Mouse (Mus musculus): ENCODE results near the gene Tle3. TPM values are rescaled to one million over a fixed set of nuclear protein-coding genes. Genes with fewer than 3 reads are reported as not detected.

Tle3 gene
- 5.2 and 6.4 TPM in 2 replicates for polyA plus RNA-seq (2014; fragmentation: Nextera tagmentation; extraction: Ambion mirVana)

- peaks cover 28 to 66% of the 10 kb centered on the region in 2 experiments for H3K4me1 ChIP-seq (ENCODE audit: control insufficient read depth in 2 of 2, insufficient read depth in 2 of 2, low read length in 2 of 2)
- peak within 1 kb of the TSS; percentile 96 for H3K4me2 ChIP-seq (ENCODE audit: low read length)
- peak within 1 kb of the TSS; percentile 69 to 72 for H3K27ac ChIP-seq (replicated peaks in 1 of 2; ENCODE audit: control insufficient read depth in 1 of 2, insufficient read depth in 1 of 2, low read depth in 2 of 2, low read length in 2 of 2)
- whole genome bisulfite sequencing, result under 1% methylated on average over 35 of the region's 35 CpGs
- no peaks in the 10 kb centered on the region for H3K9me3 ChIP-seq (ENCODE audit: control insufficient read depth, low read length)
- peak within 1 kb of the TSS; percentile 86 for H3K9ac ChIP-seq (ENCODE audit: low read length)
- peaks cover 43% of the 10 kb centered on the region for H3K27me3 ChIP-seq (ENCODE audit: control insufficient read depth, insufficient read depth, low read length)
- peak; percentile 66 for ATAC-seq (ENCODE audit: insufficient number of reproducible peaks, insufficient read depth, low FRiP score, low read depth)
- H3K36me3 ChIP-seq (ENCODE audit: control insufficient read depth, insufficient read depth, low read length), result peaks cover 8% of the 10 kb centered on the region; the same call in 1 of the 2 replicates
- H3K4me3 ChIP-seq (ENCODE audit: control insufficient read depth in 1 of 2, insufficient read depth in 1 of 2, low read depth in 1 of 2, low read length in 2 of 2), result peak within 1 kb of the TSS; percentile 60 to 74
Observed at GRCm38 (mm10) chr9:61371755-61372509, at the start of gene Tle3. Gene Tle3, plus strand, starts transcription at chr9:61372366.

- Histone ChIP-seq H3K36me3 (ENCODE audit: control insufficient read depth, insufficient read depth, low read length) (no peaks in the 10 kb centered on the region), H3K9me3 (ENCODE audit: control insufficient read depth, low read length) (no peaks in the 10 kb centered on the region), H3K4me3 (ENCODE audit: control insufficient read depth in 1 of 2, insufficient read depth in 1 of 2, low read depth in 1 of 2, low read length in 2 of 2) (no peak overlapping the region), H3K27ac (replicated peaks in 1 of 2; ENCODE audit: control insufficient read depth in 1 of 2, insufficient read depth in 1 of 2, low read depth in 2 of 2, low read length in 2 of 2) (no peak overlapping the region), H3K4me2 (ENCODE audit: low read length) (no peak overlapping the region), H3K27me3 (ENCODE audit: control insufficient read depth, insufficient read depth, low read length) (peaks cover 100% of the 10 kb centered on the region), H3K4me1 (ENCODE audit: control insufficient read depth in 2 of 2, insufficient read depth in 2 of 2, low read length in 2 of 2) (peaks cover 19 to 25% of the 10 kb centered on the region in 2 experiments), H3K9ac (ENCODE audit: low read length) (no peak overlapping the region)
- WGBS, result 45% methylated on average over 5 of the region's 5 CpGs
- no peak for ATAC-seq (ENCODE audit: insufficient number of reproducible peaks, insufficient read depth, low FRiP score, low read depth)
Observed at GRCm38 (mm10) chr9:61323221-61323620, 48.9 kb upstream of the Tle3 start.

- WGBS, result 71% methylated on average over 3 of the region's 3 CpGs
- Histone ChIP-seq H3K4me2 (ENCODE audit: low read length) (no peak overlapping the region), H3K27ac (replicated peaks in 1 of 2; ENCODE audit: control insufficient read depth in 1 of 2, insufficient read depth in 1 of 2, low read depth in 2 of 2, low read length in 2 of 2) (no peak overlapping the region), H3K4me1 (ENCODE audit: control insufficient read depth in 2 of 2, insufficient read depth in 2 of 2, low read length in 2 of 2) (peaks cover 19 to 25% of the 10 kb centered on the region in 2 experiments), H3K4me3 (ENCODE audit: control insufficient read depth in 1 of 2, insufficient read depth in 1 of 2, low read depth in 1 of 2, low read length in 2 of 2) (no peak overlapping the region), H3K27me3 (ENCODE audit: control insufficient read depth, insufficient read depth, low read length) (peaks cover 100% of the 10 kb centered on the region), H3K9me3 (ENCODE audit: control insufficient read depth, low read length) (no peaks in the 10 kb centered on the region), H3K9ac (ENCODE audit: low read length) (no peak overlapping the region), H3K36me3 (ENCODE audit: control insufficient read depth, insufficient read depth, low read length) (no peaks in the 10 kb centered on the region)
- ATAC-seq (ENCODE audit: insufficient number of reproducible peaks, insufficient read depth, low FRiP score, low read depth), result no peak
Observed at GRCm38 (mm10) chr9:61323879-61324278, 48.3 kb upstream of the Tle3 start.

GRCm38 (mm10) chr9:61324354-61324753, 47.8 kb upstream of the Tle3 start:
- 17% methylated on average over 12 of the region's 12 CpGs for WGBS
- no peak overlapping the region for H3K9ac ChIP-seq (ENCODE audit: low read length)
- H3K27ac ChIP-seq (replicated peaks in 1 of 2; ENCODE audit: control insufficient read depth in 1 of 2, insufficient read depth in 1 of 2, low read depth in 2 of 2, low read length in 2 of 2), result no peak overlapping the region
- no peak overlapping the region for H3K4me2 ChIP-seq (ENCODE audit: low read length)
- H3K27me3 ChIP-seq (ENCODE audit: control insufficient read depth, insufficient read depth, low read length), result peaks cover 100% of the 10 kb centered on the region
- peaks cover 19 to 25% of the 10 kb centered on the region in 2 experiments for H3K4me1 ChIP-seq (ENCODE audit: control insufficient read depth in 2 of 2, insufficient read depth in 2 of 2, low read length in 2 of 2)
- no peak for ATAC-seq (ENCODE audit: insufficient number of reproducible peaks, insufficient read depth, low FRiP score, low read depth)
- H3K36me3 ChIP-seq (ENCODE audit: control insufficient read depth, insufficient read depth, low read length), result no peaks in the 10 kb centered on the region
- no peak overlapping the region for H3K4me3 ChIP-seq (ENCODE audit: control insufficient read depth in 1 of 2, insufficient read depth in 1 of 2, low read depth in 1 of 2, low read length in 2 of 2)
- H3K9me3 ChIP-seq (ENCODE audit: control insufficient read depth, low read length), result no peaks in the 10 kb centered on the region

GRCm38 (mm10) chr9:61325012-61325411, 47.2 kb upstream of the Tle3 start:
- Histone ChIP-seq H3K4me1 (ENCODE audit: control insufficient read depth in 2 of 2, insufficient read depth in 2 of 2, low read length in 2 of 2) (peaks cover 19 to 25% of the 10 kb centered on the region in 2 experiments), H3K27ac (replicated peaks in 1 of 2; ENCODE audit: control insufficient read depth in 1 of 2, insufficient read depth in 1 of 2, low read depth in 2 of 2, low read length in 2 of 2) (no peak overlapping the region), H3K27me3 (ENCODE audit: control insufficient read depth, insufficient read depth, low read length) (peaks cover 100% of the 10 kb centered on the region), H3K4me2 (ENCODE audit: low read length) (no peak overlapping the region), H3K9me3 (ENCODE audit: control insufficient read depth, low read length) (no peaks in the 10 kb centered on the region), H3K36me3 (ENCODE audit: control insufficient read depth, insufficient read depth, low read length) (no peaks in the 10 kb centered on the region), H3K4me3 (ENCODE audit: control insufficient read depth in 1 of 2, insufficient read depth in 1 of 2, low read depth in 1 of 2, low read length in 2 of 2) (no peak overlapping the region), H3K9ac (ENCODE audit: low read length) (no peak overlapping the region)
- 21% methylated on average over 2 of the region's 2 CpGs for WGBS
- no peak for ATAC-seq (ENCODE audit: insufficient number of reproducible peaks, insufficient read depth, low FRiP score, low read depth)

GRCm38 (mm10) chr9:61325931-61326351, 46.2 kb upstream of the Tle3 start:
- no peak for ATAC-seq (ENCODE audit: insufficient number of reproducible peaks, insufficient read depth, low FRiP score, low read depth)
- Histone ChIP-seq H3K4me3 (ENCODE audit: control insufficient read depth in 1 of 2, insufficient read depth in 1 of 2, low read depth in 1 of 2, low read length in 2 of 2) (no peak overlapping the region), H3K4me1 (ENCODE audit: control insufficient read depth in 2 of 2, insufficient read depth in 2 of 2, low read length in 2 of 2) (peaks cover 19 to 25% of the 10 kb centered on the region in 2 experiments), H3K9ac (ENCODE audit: low read length) (no peak overlapping the region), H3K27ac (replicated peaks in 1 of 2; ENCODE audit: control insufficient read depth in 1 of 2, insufficient read depth in 1 of 2, low read depth in 2 of 2, low read length in 2 of 2) (no peak overlapping the region), H3K4me2 (ENCODE audit: low read length) (peak overlapping the region; percentile 15; the same call in 1 of the 2 replicates), H3K27me3 (ENCODE audit: control insufficient read depth, insufficient read depth, low read length) (peaks cover 100% of the 10 kb centered on the region), H3K36me3 (ENCODE audit: control insufficient read depth, insufficient read depth, low read length) (no peaks in the 10 kb centered on the region), H3K9me3 (ENCODE audit: control insufficient read depth, low read length) (no peaks in the 10 kb centered on the region)
- WGBS, result 6% methylated on average over 7 of the region's 7 CpGs

- H3K9me3 ChIP-seq (ENCODE audit: control insufficient read depth, low read length), result no peaks in the 10 kb centered on the region
- ATAC-seq (ENCODE audit: insufficient number of reproducible peaks, insufficient read depth, low FRiP score, low read depth), result no peak
- H3K4me3 ChIP-seq (ENCODE audit: control insufficient read depth in 1 of 2, insufficient read depth in 1 of 2, low read depth in 1 of 2, low read length in 2 of 2), result no peak overlapping the region
- H3K4me1 ChIP-seq (ENCODE audit: control insufficient read depth in 2 of 2, insufficient read depth in 2 of 2, low read length in 2 of 2), result peaks cover 14 to 19% of the 10 kb centered on the region in 2 experiments
- H3K9ac ChIP-seq (ENCODE audit: low read length), result no peak overlapping the region
- WGBS, result 46% methylated on average over 8 of the region's 8 CpGs
- H3K27me3 ChIP-seq (ENCODE audit: control insufficient read depth, insufficient read depth, low read length), result peaks cover 98% of the 10 kb centered on the region
- H3K27ac ChIP-seq (replicated peaks in 1 of 2; ENCODE audit: control insufficient read depth in 1 of 2, insufficient read depth in 1 of 2, low read depth in 2 of 2, low read length in 2 of 2), result no peak overlapping the region
- no peaks in the 10 kb centered on the region for H3K36me3 ChIP-seq (ENCODE audit: control insufficient read depth, insufficient read depth, low read length)
- no peak overlapping the region for H3K4me2 ChIP-seq (ENCODE audit: low read length)
Observed at GRCm38 (mm10) chr9:61326922-61327321, 45.2 kb upstream of the Tle3 start.
